Mouse (Mus musculus) gastrocnemius, postnatal 14 days (tissue): ENCODE data around the gene Ror2. TPM values are rescaled to one million over a fixed set of nuclear protein-coding genes. Genes with fewer than 3 reads are reported as not detected.
A peak's percentile ranks its signal among the peaks of the same experiment; 100 is the strongest.
"Not testable (repeated sequence)": the region's sequence is repeated elsewhere in the genome, so short reads cannot be mapped to it uniquely, and the experiment has no call there.

Experiments used
- DNase-seq: peaks from one replicate; pipeline ENCODE4 v3.0.0; 2021; ENCODE audit warnings: mixed read lengths
- intact Hi-C: fragments of 180-260 bp; cut with DNase I; formaldehyde crosslinking; loops from one replicate; pipeline ENCODE4 v1.15.1; 2025; ENCODE audit warnings: low total_unique reads
- long read RNA-seq, 2 experiments: library from polyadenylated mRNA; stranded (forward); transcript quantifications; one replicate each; pipeline ENCODE4 v2.0.0; 2021
- total RNA-seq, 2 experiments: library from RNA; stranded (reverse); gene quantifications; 2 replicates each; pipeline ENCODE4 v1.2.3; 2021

Ror2 gene
- total RNA-seq, result 1 to 10 TPM; 2.4 to 2.5 TPM
- long read RNA-seq, experiment 1, partial matches to known transcripts, result 0 of 3 reads
- long read RNA-seq, experiment 1, other reads (novel, unspliced or antisense), result 2 of 3 reads
- long read RNA-seq, experiment 2, result 0 reads

DNA sequence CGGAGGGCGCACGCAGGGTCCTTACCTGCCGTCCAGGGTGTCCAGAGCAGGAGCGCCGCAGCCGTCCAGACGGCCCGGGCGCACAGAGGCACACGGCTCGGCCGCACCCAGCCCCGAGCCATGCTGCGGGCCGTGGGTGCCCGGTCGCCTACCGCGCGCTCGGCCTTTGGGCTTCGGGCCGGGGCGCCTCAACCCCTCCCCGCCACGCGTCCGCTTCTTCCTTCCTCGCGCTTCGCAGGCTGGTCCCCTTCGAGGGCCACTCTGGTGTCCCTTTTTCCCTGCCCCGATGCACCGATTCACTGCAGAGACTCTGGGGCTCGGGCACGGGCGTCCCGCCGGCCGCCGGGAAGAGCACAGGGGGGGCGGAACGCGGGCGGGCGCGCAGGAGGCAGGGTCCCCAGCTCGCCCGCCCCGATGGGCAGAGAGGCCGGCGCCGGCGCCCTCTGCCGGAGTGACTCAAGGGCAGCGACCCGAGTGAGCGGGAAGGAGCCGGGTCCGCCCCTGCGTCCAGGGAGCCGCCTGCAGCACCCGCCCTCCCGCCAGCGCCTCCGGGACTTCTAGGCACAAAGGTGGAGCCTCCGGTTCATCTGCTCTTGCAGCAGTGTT lies at the start of gene Ror2:
Gene Ror2 (minus strand): TSS at position 369 of the 606 bp plus-strand sequence.
- peak; percentile 84 for DNase-seq
- intact Hi-C loops, result loop anchor here (5.0 kb wide), 1 partner anchor 164 kb away; no protein-coding TSS in a partner anchor

DNA sequence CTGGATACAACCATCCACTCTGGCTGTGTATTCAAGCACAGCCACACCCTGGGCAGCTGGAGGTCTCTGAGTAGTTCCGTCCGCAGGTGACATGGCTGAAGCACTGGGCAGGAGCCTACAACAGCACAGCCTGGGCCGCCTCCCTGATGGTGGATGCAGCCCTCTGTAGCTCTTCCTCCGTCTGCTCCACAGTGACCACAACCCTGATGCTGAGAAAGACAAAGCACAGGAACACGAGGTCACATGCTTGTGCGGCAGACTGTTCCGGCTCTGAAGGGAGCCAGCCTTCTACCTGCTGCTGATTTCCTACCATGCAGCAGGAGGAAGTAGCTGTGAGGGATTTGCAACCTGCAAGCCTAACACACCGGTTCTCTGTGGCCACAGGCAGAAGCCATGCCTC lies 47.8 kb upstream of the Ror2 start:
- intact Hi-C loops, result no loop called here
- no peak for DNase-seq

DNA sequence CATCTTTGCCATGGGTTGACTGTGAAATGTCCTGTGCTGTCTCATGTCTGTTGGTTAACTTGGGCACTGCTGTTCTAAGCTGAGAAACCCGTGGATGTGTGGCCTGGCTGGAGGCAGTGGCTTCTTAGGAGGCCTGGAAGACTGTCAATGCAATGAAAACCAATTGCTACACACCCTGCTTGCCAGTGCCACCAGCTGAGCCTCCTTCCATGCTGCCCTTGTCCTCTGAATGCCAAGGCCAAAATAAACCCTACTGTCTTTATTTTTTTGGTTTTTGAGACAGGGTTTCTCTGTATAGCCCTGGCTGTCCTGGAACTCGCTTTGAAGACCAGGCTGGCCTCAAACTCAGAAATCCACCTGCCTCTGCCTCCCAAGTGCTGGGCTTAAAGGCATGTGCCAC lies 44.3 kb upstream of the Ror2 start:
- DNase-seq, result no peak
- intact Hi-C loops, result no loop called here

DNA sequence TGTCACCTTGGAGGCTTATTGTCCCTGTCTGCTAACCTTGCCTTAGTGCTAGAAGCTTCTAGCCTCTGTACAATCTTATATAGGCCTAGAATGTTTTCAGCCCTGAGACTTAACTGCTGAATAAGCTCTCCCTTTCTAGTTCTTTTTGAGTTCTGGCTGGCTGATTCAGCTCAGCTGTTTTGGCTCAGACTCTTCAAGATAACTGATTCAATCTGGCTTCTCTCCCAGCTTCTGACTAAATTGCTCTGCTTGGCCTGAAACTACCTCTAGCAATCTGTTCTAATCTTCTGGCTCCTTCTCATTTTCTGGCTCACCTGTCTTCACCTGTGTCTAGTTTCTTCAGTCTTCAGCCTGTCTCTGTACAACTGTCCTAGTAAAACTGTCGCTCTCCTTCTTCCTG lies 39.6 kb upstream of the Ror2 start:
- DNase-seq, result no peak
- intact Hi-C loops, result no loop called here

DNA sequence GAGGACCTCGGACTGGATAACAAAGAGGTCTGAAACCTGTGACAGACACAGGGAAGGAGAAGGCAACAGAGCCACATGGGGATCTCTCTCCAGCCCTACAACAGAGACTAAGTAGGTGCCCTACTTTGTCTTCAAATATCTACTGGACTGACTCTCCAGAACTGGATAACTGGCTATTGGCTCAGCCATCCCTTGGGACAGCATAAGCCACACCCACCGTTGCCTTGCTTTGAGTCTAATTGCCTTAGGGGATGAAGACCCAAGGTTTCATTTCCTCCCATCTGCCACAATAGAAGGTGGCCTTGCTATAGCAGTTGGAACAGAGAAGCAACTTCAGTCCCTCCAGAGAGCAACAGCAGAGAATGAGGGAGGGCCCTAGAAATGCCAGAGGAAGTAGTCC lies 37.7 kb upstream of the Ror2 start:
- no peak for DNase-seq
- intact Hi-C loops, result no loop called here

DNA sequence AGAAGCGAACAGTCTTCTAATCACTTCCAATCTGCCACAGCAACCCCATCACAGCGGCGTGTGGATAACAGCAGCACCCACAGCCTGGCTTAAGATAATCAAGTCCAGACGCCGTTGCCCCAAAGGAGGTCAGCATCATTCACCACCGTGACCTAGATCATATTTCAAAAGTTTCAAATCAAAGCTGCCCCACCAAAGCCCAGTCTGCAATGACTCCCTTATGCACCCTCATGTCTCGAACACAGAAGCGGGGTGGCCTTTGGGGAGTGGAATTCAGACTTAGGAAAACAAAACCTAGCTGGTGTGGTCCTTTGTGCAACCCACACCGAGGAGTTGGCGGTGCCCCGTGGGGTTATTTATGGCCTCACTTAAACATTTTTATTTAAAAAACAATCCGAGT lies 35.0 kb upstream of the Ror2 start:
- DNase-seq, result no peak
- intact Hi-C loops, result no loop called here

DNA sequence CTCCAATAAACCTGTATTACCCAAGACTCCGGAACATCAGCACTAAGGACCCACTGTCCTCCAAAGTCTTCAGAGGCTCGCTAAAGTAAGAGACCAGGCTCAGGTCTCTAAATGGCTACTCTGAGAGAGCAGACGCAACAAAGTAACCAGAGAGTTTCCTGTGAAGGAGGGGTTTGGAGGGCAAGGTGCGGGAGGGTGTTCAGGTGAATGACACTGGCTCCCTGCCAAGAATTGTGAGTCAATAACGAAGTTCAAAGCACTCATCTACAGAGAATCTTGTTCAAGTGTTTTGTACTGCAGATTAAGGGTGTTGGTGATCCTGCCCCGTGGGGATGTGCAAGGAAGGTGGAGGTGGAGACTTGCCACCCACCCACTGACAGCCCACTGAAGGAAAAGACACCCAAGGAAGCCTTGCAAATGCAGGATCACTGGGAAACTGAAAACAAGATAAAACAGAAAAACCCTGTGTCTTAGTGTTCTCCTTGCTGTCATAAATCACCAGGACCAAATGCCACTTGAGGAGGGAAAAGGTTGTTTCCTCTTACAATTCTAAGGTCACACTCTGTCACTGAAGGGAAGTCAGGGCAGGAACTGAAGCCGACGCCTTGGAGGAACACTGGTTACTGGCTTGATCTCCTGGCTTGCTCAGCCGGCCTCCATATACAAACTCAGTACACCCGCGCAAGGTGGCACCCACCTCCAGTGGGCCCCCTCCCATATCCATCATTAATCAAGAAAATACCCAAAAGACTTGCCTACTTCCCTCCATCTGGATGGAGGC lies 30.8 kb upstream of the Ror2 start:
- DNase-seq, result no peak
- intact Hi-C loops, result no loop called here

DNA sequence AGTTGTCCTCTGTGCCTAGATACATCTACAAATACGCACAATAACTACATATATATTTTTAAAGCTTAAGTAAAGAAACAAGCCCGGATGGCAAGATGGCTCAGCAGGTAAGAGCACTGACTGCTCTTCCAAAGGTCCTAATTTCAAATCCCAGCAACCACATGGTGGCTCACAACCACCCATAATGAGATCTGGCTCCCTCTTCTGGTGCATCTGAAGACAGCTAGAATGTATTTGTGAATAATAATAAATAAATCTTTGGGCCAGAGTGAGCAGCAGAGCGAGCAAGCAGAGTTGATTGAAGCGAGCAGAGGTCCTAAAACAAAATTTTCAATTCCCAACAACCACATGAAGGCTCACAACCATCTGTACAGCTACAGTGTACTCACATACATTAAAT lies 29.8 kb upstream of the Ror2 start:
- DNase-seq, intact Hi-C loops: not testable (repeated sequence)

DNA sequence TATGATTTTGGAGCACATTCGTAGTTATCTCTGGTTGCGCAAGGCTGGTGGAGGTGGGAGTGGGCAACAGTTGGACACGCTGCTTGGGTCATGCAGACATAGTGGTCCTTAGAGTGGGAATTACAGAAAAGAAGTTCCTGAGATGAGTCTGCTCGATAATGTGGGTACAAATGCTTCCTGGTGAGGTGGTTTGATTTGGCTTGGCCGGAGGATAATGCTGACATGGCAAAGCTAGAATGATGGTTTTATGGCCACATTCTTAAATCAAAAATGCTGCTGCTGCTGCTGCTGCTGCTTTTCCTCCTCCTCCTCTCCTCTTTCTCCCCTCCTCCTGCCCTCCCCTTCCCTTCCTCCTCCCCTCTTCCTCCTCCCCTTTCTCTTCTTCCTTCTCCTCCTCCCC lies 24.5 kb upstream of the Ror2 start:
- DNase-seq, result no peak
- intact Hi-C loops, result no loop called here

DNA sequence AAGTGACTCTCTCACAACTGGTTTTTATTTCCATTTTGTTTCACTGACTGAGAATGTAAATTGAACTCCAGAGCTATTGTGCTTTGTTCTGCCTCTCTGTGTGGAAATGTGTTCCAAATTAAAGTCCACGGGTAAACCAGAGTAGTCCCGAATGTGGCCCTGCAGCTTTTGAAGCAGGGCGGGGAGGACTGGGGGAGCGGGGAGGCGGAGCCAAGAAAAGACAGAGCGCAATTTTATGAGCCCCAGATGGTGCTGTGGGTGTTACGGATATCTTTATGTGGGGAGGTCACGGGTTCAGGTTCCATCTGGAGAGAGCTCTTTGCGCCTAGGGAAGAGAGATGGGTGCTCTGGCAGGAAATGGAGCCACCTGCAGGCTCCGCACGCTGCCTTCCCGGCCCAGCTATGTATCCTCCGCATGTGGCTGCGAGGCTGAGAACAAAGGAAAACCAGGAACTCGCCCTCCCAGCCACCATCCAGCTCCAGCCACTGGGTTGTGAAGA lies 23.8 kb upstream of the Ror2 start:
- peak; percentile 35 for DNase-seq
- intact Hi-C loops, result no loop called here

DNA sequence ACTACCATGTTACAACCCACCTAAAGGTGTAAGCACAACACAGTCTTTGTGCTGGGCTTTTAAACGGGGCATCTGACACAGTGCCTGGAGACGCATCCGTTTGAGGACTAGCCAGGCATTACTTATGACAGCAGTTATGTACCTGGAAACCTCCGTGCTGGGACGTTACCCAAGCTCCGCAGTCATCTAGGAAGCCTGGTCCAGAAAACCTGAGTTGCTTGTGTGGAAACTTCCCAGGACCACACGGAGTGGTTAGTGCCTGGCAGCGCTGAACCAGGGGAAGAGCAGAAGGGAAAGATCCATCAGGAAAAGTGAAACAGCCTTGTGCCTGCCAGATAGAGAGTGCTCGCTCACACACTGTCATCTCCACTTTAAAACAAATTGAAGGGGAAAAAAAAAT lies 23.2 kb upstream of the Ror2 start:
- no peak for DNase-seq
- intact Hi-C loops, result no loop called here

DNA sequence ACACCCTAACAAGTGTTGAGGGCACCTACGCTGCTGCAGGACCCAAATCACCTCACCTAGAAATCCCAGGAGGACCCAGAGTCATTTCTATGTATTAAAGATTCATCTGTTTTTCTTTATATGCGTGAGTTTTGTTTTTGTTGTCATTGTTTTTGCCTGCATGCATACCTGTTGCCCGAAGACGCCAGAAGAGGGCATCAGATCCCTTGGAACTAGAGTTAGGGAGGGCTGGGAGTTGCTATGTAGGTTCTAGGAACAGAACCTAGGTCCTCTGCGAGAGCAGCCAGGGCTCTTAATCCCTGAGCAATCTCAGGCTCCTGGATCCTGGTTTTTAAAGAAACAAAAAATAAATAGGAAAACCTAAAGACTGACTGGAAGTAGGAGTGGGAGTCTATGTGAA lies 20.9 kb upstream of the Ror2 start:
- intact Hi-C loops, result no loop called here
- no peak for DNase-seq

DNA sequence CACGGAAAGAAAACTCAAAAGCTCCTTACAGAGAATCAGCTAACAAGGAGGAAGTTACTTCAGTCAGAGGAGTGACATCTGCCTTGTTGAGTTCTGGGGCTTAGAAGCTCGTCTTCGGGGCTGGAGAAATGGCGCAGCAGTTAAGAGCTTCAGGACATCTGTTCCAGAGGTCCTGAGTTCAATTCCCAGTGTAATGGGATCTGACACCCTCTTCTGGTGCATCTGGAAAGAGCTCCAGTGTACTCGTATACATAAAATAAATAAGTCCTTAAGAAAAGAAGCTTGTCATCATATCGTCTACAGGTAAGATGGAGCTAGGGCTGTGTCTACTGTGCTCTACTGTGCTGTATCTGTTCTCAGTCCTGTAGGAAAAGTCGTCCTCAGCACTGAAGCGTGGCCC lies 19.3 kb upstream of the Ror2 start:
- DNase-seq, result no peak
- intact Hi-C loops, result no loop called here

DNA sequence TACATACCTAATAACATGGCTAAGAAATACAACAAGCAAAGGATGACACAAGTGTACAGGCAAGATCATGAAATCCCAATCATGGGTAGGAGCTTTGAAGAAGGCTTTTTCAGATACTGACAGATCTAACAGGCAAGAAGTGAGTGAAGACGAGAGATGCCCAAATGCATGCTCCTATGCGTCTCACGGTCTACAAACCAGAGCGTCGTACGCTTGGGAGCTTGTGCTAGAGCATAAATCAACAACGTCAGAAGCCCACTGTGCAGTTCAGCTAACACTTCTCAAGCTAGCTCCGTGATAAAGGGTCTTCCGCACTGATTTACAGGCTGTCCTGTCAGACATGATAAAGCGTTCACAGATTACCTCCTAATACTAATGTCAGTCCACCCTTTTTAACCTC lies 16.8 kb upstream of the Ror2 start:
- DNase-seq, result no peak
- intact Hi-C loops, result no loop called here

DNA sequence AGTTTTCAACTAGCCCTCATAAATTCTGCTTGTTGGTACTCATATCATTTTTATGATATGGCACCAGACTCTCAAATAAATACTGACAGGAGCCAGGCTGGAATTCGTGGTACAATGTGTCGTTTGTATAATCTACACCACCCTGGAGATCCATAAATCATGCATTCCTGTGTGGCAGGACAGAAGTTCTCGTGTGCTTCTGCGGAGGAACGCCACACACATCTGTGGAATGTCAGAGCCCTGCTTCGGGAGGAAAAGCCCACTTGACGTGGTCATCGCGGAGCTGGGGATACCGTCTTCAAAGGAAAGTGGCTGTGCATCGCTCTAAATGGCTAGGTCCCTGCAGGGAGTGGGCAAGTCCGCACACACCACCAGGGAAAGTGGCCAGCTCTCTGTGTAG lies 7.1 kb upstream of the Ror2 start:
- no peak for DNase-seq
- intact Hi-C loops, result no loop called here

DNA sequence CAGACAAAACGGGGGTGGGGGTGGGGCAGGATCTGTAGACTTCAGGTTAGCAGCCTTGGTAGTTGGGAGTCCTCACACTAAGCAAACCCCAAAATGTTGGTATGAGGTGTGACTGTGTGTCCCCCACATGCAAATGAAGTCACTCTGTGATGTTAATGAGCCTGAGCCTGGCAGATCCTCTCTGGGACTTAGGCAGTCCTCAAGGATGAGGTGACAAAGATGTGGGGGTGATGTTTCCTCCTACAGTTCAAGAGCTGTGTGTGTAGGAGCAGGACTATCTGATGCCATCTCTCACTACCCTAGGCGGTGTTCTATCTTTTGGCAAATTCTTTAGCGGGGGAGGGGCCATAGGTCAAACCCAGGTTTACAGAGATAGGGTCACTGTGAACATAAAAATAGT lies 6.3 kb upstream of the Ror2 start:
- no peak for DNase-seq
- intact Hi-C loops, result no loop called here

DNA sequence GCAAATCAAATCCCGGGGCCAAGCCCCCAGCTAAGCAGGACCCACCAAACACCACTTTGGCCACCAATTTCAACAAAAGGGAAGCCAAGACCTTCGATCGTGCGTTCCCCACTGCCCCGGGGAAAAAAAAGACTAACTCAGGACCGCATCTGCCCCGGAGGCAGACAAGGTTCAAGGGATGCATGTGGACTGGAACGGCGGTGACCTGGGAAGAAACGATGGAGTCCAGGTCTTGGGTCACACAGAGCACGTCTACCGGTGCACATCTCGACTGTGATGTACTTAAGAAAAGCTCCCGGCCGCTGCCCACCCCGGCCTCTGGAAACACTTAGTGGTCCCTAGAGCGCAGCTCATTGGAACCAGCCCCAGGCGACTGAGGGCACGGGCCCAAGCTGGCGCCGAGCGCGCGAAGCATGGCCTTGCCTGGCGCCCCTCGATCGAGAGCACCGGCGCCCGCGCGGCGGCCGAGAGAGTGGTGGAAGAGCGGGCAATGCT lies 616 bp downstream of the Ror2 start:
- intact Hi-C loops, result loop anchor here (5.0 kb wide), 1 partner anchor 163 kb away; no protein-coding TSS in a partner anchor
- peak; percentile 50 for DNase-seq

DNA sequence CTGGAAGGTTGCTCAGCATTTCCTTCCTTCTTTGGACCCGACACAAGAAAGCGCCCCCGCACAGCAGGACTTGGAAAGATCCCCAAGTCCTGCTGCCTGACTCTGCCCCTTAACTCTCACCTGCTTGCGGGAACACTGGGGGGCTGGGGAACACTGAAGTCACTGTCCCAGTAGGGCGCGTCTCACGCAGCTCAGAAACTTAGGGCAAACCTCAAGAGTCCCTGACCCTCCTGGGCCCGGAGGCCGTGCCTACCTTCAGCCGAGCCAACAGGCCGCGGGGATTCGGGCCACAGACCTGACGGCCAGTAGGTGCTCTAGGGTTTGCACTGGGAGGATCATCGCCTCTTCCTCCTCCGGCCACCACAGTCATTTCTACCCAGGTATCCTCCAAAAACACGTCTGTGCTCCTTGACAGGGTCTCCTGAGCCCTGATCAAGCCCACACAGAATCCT lies 1.2 kb downstream of the Ror2 start:
- DNase-seq, result no peak
- intact Hi-C loops, result loop anchor here (5.0 kb wide), 1 partner anchor 162 kb away; no protein-coding TSS in a partner anchor

DNA sequence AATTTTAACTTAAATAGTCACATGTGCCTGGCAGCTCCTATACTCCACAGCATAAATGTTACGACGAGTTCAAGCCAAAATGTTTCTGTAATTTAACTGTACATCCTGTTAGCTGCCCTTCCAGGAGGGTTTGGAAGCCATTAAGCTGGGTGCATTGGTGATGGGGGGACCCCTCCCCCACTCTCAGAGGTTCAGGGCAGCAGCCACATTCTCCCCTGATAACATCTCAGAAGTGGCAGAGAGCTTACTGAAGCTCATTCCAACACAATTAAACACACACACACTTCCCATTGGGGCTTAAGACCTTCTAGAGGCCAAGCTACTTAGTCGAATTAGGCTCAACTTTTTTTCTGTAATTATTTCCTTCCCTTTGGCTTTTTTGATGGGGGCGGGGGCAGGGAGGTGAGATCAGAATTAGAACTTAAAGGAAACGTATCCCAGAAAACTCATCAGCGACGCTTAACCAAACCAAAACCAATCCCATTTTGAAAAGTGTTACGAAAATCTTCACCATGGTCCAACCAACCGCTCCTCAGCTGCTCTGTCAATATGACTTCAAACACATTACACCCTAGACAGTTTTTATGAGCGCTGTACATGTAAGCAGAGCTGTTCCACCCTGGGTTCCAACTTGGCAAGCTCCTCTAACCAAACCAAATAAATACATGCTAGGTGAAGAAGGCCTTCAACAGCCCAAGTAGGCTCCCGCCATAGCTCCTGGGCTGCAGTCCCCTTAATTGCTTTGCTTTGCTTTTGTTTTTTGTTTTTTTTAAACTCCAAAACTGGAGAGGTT lies 4.1 kb downstream of the Ror2 start:
- intact Hi-C loops, result no loop called here
- DNase-seq, result no peak

DNA sequence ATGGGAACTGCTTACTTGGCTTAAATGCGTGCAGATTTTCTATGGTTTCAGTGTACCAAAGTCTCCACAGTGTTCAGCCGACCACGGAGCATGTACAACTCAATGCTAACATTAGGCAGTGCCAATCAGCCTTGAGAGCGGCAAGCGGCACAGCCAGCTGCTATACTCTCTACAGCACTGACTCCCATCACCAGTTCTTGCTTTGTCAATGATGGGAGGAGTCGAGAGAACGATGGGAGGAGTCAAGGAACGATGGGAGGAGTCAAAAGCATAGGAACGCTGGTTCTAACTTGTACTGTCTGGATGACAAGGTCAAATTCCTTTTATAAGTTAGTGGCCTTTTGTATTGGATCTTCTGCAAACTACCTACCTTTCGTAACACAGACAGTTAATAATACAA lies 7.0 kb downstream of the Ror2 start:
- DNase-seq, result no peak
- intact Hi-C loops, result no loop called here
